Mouse (Mus musculus) intestine, postnatal 0 days (tissue): ENCODE data around the gene Gria1. TPM values are rescaled to one million over a fixed set of nuclear protein-coding genes. Genes with fewer than 3 reads are reported as not detected.

Experiments used
- ATAC-seq: fragments of 200-750 bp; cut with Nextera tagmentation; 2 replicates; pipeline ENCODE4 v1.8.0; 2017; ENCODE audit warnings: mild to moderate bottlenecking, moderate TSS enrichment, moderate library complexity
- H3K27ac ChIP-seq: fragments of 300-500 bp; sonication (generic); 2 replicates; pipeline ENCODE4 v1.5.1; 2014; ENCODE audit warnings: mild to moderate bottlenecking, low read depth, low read length, moderate library complexity
- H3K27me3 ChIP-seq: fragments of 300-500 bp; sonication (generic); replicated peaks from 2 replicates; pipeline ENCODE4 v1.6.1; 2014; ENCODE audit warnings: low read length, mixed read lengths; ENCODE audit not compliant: control insufficient read depth, insufficient read depth
- H3K36me3 ChIP-seq: fragments of 300-500 bp; sonication (generic); 2 replicates; pipeline ENCODE4 v1.6.1; 2014; ENCODE audit warnings: mild to moderate bottlenecking, moderate library complexity; ENCODE audit not compliant: control insufficient read depth, insufficient read depth
- H3K4me1 ChIP-seq: fragments of 300-500 bp; sonication (generic); replicated peaks from 2 replicates; pipeline ENCODE4 v1.6.1; 2014; ENCODE audit warnings: antibody characterized with exemption, low read length, mixed read lengths; ENCODE audit not compliant: control insufficient read depth, insufficient read depth
- H3K4me2 ChIP-seq: fragments of 300-500 bp; sonication (generic); replicated peaks from 2 replicates; pipeline ENCODE4 v1.6.1; 2014; ENCODE audit warnings: low read depth, mild to moderate bottlenecking, moderate library complexity
- H3K4me3 ChIP-seq: fragments of 300-500 bp; sonication (generic); 2 replicates; pipeline ENCODE4 v1.5.1; 2014; ENCODE audit warnings: low read depth, low read length
- H3K9ac ChIP-seq: fragments of 300-500 bp; sonication (generic); 2 replicates; pipeline ENCODE4 v1.6.1; 2014; ENCODE audit warnings: mild to moderate bottlenecking, low read depth, low read length
- H3K9me3 ChIP-seq: fragments of 300-500 bp; sonication (generic); 2 replicates; pipeline ENCODE4 v1.6.1; 2016; ENCODE audit warnings: mixed run types; ENCODE audit not compliant: control insufficient read depth
- CTCF ChIP-seq: sonication (generic); IDR thresholded peaks from 2 replicates; pipeline ENCODE4 v1.5.1; 2016; ENCODE audit warnings: low read depth, mild to moderate bottlenecking, control low read depth, antibody characterized with exemption, moderate library complexity
- WGBS: fragments of 180-500 bp; shearing (Covaris S2); extraction: QIAGEN DNeasy Blood & Tissue Kit; methylation state at CpG from one replicate; pipeline ENCODE4 v1.1.7; 2014; 5-methylcytosine and 5-hydroxymethylcytosine counted together
- polyA plus RNA-seq: library from polyadenylated mRNA; unstranded; fragments of >200 nt; fragmentation: Nextera tagmentation; extraction: Ambion mirVana; gene quantifications from 2 replicates; pipeline ENCODE4 v1.2.1, GENCODE M21; 2015

Gene Gria1
- polyA plus RNA-seq, 1 experiment from 2014 or later, result 0.64 TPM

- ATAC-seq, result no peak
- Histone ChIP-seq H3K4me3 (no peak overlapping the region), H3K36me3 (no peaks in the 10 kb centered on the region), H3K4me1 (no peaks in the 10 kb centered on the region), H3K27me3 (no peaks in the 10 kb centered on the region), H3K9ac (no peak overlapping the region), H3K4me2 (no peak overlapping the region), H3K9me3 (no peaks in the 10 kb centered on the region), H3K27ac (no peak overlapping the region)
- WGBS, result 95% methylated on average over 4 of the region's 4 CpGs
- TF ChIP-seq CTCF, result no peak
Measured at GRCm38 (mm10) chr11:57274687-57275086, 263.5 kb downstream of the Gria1 start.

- 33% methylated on average over 10 of the region's 10 CpGs for WGBS
- no peak for TF ChIP-seq CTCF
- Histone ChIP-seq H3K4me2 (no peak overlapping the region), H3K4me1 (no peaks in the 10 kb centered on the region), H3K9me3 (no peaks in the 10 kb centered on the region), H3K9ac (no peak overlapping the region), H3K36me3 (no peaks in the 10 kb centered on the region), H3K4me3 (no peak overlapping the region), H3K27ac (no peak overlapping the region), H3K27me3 (no peaks in the 10 kb centered on the region)
- no peak for ATAC-seq
Measured at GRCm38 (mm10) chr11:57278056-57278455, 266.9 kb downstream of the Gria1 start.

GRCm38 (mm10) chr11:57286119-57286518 is 274.9 kb downstream of the Gria1 start:
- no peak overlapping the region for H3K4me2 ChIP-seq
- no peak overlapping the region for H3K27ac ChIP-seq
- no peak overlapping the region for H3K4me3 ChIP-seq
- no peak for TF ChIP-seq CTCF
- H3K27me3 ChIP-seq, result no peaks in the 10 kb centered on the region
- H3K9me3 ChIP-seq, result no peaks in the 10 kb centered on the region
- 78% methylated on average over 2 of the region's 2 CpGs for WGBS
- no peaks in the 10 kb centered on the region for H3K4me1 ChIP-seq
- H3K9ac ChIP-seq, result no peak overlapping the region
- no peak for ATAC-seq
- no peaks in the 10 kb centered on the region for H3K36me3 ChIP-seq

GRCm38 (mm10) chr11:57297376-57297775 is 286.2 kb downstream of the Gria1 start:
- no peak for TF ChIP-seq CTCF
- Histone ChIP-seq H3K27ac (no peak overlapping the region), H3K27me3 (no peaks in the 10 kb centered on the region), H3K9ac (no peak overlapping the region), H3K4me1 (no peaks in the 10 kb centered on the region), H3K9me3 (no peaks in the 10 kb centered on the region), H3K4me3 (no peak overlapping the region), H3K36me3 (no peaks in the 10 kb centered on the region), H3K4me2 (no peak overlapping the region)
- ATAC-seq, result no peak
- 80% methylated on average over 8 of the region's 8 CpGs for WGBS

GRCm38 (mm10) chr11:57298263-57298662 is 287.1 kb downstream of the Gria1 start:
- no peaks in the 10 kb centered on the region for H3K4me1 ChIP-seq
- H3K9me3 ChIP-seq, result no peaks in the 10 kb centered on the region
- no peak for TF ChIP-seq CTCF
- H3K36me3 ChIP-seq, result no peaks in the 10 kb centered on the region
- ATAC-seq, result no peak
- WGBS, result 67% methylated on average over 2 of the region's 2 CpGs
- no peak overlapping the region for H3K4me2 ChIP-seq
- no peaks in the 10 kb centered on the region for H3K27me3 ChIP-seq
- no peak overlapping the region for H3K4me3 ChIP-seq
- no peak overlapping the region for H3K9ac ChIP-seq
- no peak overlapping the region for H3K27ac ChIP-seq

GRCm38 (mm10) chr11:57298665-57299064 is 287.5 kb downstream of the Gria1 start:
- no peak overlapping the region for H3K9ac ChIP-seq
- no peaks in the 10 kb centered on the region for H3K4me1 ChIP-seq
- no peaks in the 10 kb centered on the region for H3K36me3 ChIP-seq
- no peak for ATAC-seq
- no peaks in the 10 kb centered on the region for H3K9me3 ChIP-seq
- H3K4me2 ChIP-seq, result no peak overlapping the region
- TF ChIP-seq CTCF, result no peak
- no peak overlapping the region for H3K4me3 ChIP-seq
- H3K27me3 ChIP-seq, result no peaks in the 10 kb centered on the region
- H3K27ac ChIP-seq, result no peak overlapping the region

GRCm38 (mm10) chr11:57303602-57304001 is 292.4 kb downstream of the Gria1 start:
- ATAC-seq, result no peak

More at GRCm38 (mm10) chr11:57303602-57304001, 292.4 kb downstream of the Gria1 start:
- Histone ChIP-seq H3K4me2 (no peak overlapping the region), H3K4me3 (no peak overlapping the region), H3K9me3 (no peaks in the 10 kb centered on the region), H3K27me3 (no peaks in the 10 kb centered on the region), H3K4me1 (no peaks in the 10 kb centered on the region), H3K36me3 (no peaks in the 10 kb centered on the region), H3K27ac (no peak overlapping the region), H3K9ac (no peak overlapping the region)
- WGBS, result 100% methylated on average over 1 of the region's 1 CpGs
- TF ChIP-seq CTCF, result no peak
